Mouse (Mus musculus) left cerebral cortex, adult 8-10 months (tissue): Measurements from ENCODE around the gene Tnfrsf25. TPM values are rescaled to one million over a fixed set of nuclear protein-coding genes. Genes with fewer than 3 reads are reported as not detected.
A peak's percentile ranks its signal among the peaks of the same experiment; 100 is the strongest.

ENCODE experiments used
- DNase-seq, 2 experiments: peaks; one replicate each; pipeline ENCODE4 v3.0.0; 2022; ENCODE audit warnings: low spot score in 2 of 2
- total RNA-seq, 4 experiments: library from RNA; stranded (reverse); gene quantifications; 2 replicates each; pipeline ENCODE4 v1.2.4; 2022

The Tnfrsf25 gene
- 1 to 10 TPM; 4.3 to 9.8 (median 6.3) TPM for total RNA-seq

GRCm38 (mm10) chr4:152115921-152116612 lies at the start of gene Tnfrsf25:
Gene Tnfrsf25 (plus strand): TSS chr4:152115934.
- no peak for DNase-seq

- DNase-seq = no peak
Observed at GRCm38 (mm10) chr4:152067280-152067679, 48.5 kb upstream of the Tnfrsf25 start.

- DNase-seq = no peak
Observed at GRCm38 (mm10) chr4:152068166-152068724, 47.5 kb upstream of the Tnfrsf25 start.

GRCm38 (mm10) chr4:152069245-152069644 lies 46.5 kb upstream of the Tnfrsf25 start:
- DNase-seq = no peak

- no peak for DNase-seq
Observed at GRCm38 (mm10) chr4:152070494-152071396, 45.0 kb upstream of the Tnfrsf25 start.

- DNase-seq = no peak
Observed at GRCm38 (mm10) chr4:152072121-152072601, 43.6 kb upstream of the Tnfrsf25 start, which contains the start of gene Plekhg5. Gene Plekhg5 (plus strand): TSS chr4:152072498.

- no peak for DNase-seq
Observed at GRCm38 (mm10) chr4:152072655-152073054, 43.1 kb upstream of the Tnfrsf25 start.

GRCm38 (mm10) chr4:152073715-152074114 lies 42.0 kb upstream of the Tnfrsf25 start:
- DNase-seq = no peak

- DNase-seq = no peak
Observed at GRCm38 (mm10) chr4:152074548-152074947, 41.2 kb upstream of the Tnfrsf25 start.

- no peak for DNase-seq
Observed at GRCm38 (mm10) chr4:152077191-152077590, 38.5 kb upstream of the Tnfrsf25 start.

GRCm38 (mm10) chr4:152078105-152078530 lies 37.6 kb upstream of the Tnfrsf25 start:
- peak in 1 of 2 experiments; percentile 66 for DNase-seq

- no peak for DNase-seq
Observed at GRCm38 (mm10) chr4:152079261-152079660, 36.5 kb upstream of the Tnfrsf25 start.

GRCm38 (mm10) chr4:152079931-152080330 lies 35.8 kb upstream of the Tnfrsf25 start:
- no peak for DNase-seq

- DNase-seq = no peak
Observed at GRCm38 (mm10) chr4:152083611-152084220, 32.0 kb upstream of the Tnfrsf25 start.

- no peak for DNase-seq
Observed at GRCm38 (mm10) chr4:152084616-152085015, 31.1 kb upstream of the Tnfrsf25 start.

GRCm38 (mm10) chr4:152086505-152087210 lies 29.1 kb upstream of the Tnfrsf25 start:
- DNase-seq = no peak

GRCm38 (mm10) chr4:152087211-152088081 lies 28.3 kb upstream of the Tnfrsf25 start:
- no peak for DNase-seq

- peak in 1 of 2 experiments; percentile 72 for DNase-seq
Observed at GRCm38 (mm10) chr4:152088133-152088532, 27.6 kb upstream of the Tnfrsf25 start.

- DNase-seq = peak; percentile 47 to 94
Observed at GRCm38 (mm10) chr4:152088556-152089120, 27.1 kb upstream of the Tnfrsf25 start.
